ENCODE assay signal across 26 mouse cellular contexts in the genomic region with DNA sequence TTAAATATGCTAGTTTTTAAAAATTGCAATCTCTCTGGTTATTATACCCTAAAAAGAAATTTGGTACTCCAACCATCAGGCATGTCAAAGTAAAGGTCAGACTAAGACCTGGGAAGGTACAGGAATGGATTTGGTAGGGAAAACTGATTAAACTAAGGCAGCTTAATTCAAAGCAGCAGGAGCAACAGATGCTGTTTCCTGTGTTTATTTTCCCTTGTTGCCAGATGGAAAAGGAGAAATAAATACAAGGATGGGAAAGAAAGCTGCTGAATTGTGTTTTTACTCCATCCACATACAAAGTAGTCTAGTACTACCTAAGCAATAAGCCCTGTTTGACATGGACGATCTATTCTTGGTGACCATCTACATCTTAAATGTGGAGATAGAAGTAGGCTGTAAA.
DNase-seq lines count a peak whose midpoint lies in the region; ATAC-seq and TF ChIP-seq lines count a peak whose summit lies in the region.
"Had no signal": no experiment of that assay in that cellular context is flagged by ENCODE, and none has a peak within 500 bp of the region (broad histone marks: within the 10 kb centered on the region; RNA-seq: fewer than 3 reads in every experiment).

No protein-coding gene starts in this region.

- no peak overlapping the region for H3K27ac ChIP-seq in forebrain, postnatal 0 days (ENCODE audit: low read depth, low read length)
- no peak overlapping the region for H3K27ac ChIP-seq in forebrain, embryonic 10.5 days
- no peak overlapping the region for H3K27ac ChIP-seq in kidney, adult 2 months (ENCODE audit: insufficient read depth, low read depth, low read length)
- H3K27ac ChIP-seq: heart, embryonic 15.5 days; hindbrain, embryonic 10.5 days; hindbrain, embryonic 13.5 days had no signal

- no peaks in the 10 kb centered on the region for H3K36me3 ChIP-seq in forebrain, postnatal 0 days (ENCODE audit: insufficient read depth)
- no peaks in the 10 kb centered on the region for H3K36me3 ChIP-seq in forebrain, embryonic 10.5 days (replicated peaks)
- H3K36me3 ChIP-seq in kidney, adult 2 months (ENCODE audit: control insufficient read depth, insufficient read depth, low read length): no peaks in the 10 kb centered on the region
- H3K36me3 ChIP-seq: heart, embryonic 12.5 days; heart, embryonic 15.5 days; hindbrain, embryonic 10.5 days; hindbrain, embryonic 13.5 days had no signal

- no peak overlapping the region for H3K9ac ChIP-seq in forebrain, postnatal 0 days
- H3K9ac ChIP-seq: heart, embryonic 12.5 days; heart, embryonic 15.5 days; hindbrain, embryonic 13.5 days had no signal

- H3K4me3 ChIP-seq in forebrain, postnatal 0 days (ENCODE audit: low read depth, low read length): no peak overlapping the region
- H3K4me3 ChIP-seq in forebrain, embryonic 10.5 days: no peak overlapping the region
- H3K4me3 ChIP-seq in kidney, adult 2 months (ENCODE audit: insufficient read depth, low read depth, low read length): no peak overlapping the region
- H3K4me3 ChIP-seq: heart, embryonic 12.5 days; heart, embryonic 15.5 days; hindbrain, embryonic 10.5 days; hindbrain, embryonic 13.5 days had no signal

- no peaks in the 10 kb centered on the region for H3K27me3 ChIP-seq in forebrain, postnatal 0 days (ENCODE audit: insufficient read depth, low read length)
- no peaks in the 10 kb centered on the region for H3K27me3 ChIP-seq in forebrain, embryonic 10.5 days (ENCODE audit: poor library complexity, severe bottlenecking)
- no peaks in the 10 kb centered on the region for H3K27me3 ChIP-seq in kidney, adult 2 months (replicated peaks; ENCODE audit: control insufficient read depth, insufficient read depth, low read length)
- H3K27me3 ChIP-seq: heart, embryonic 12.5 days; heart, embryonic 15.5 days; hindbrain, embryonic 13.5 days had no signal

- DNase-seq in embryo, embryonic 11 days: peak; percentile 1
- DNase-seq in embryo, embryonic 10 days (ENCODE audit: low spot score): no peak
- DNase-seq in forebrain, postnatal 0 days: peak; percentile 51
- no peak for DNase-seq in forebrain, embryonic 10.5 days (ENCODE audit: extremely low spot score, low spot score)
- DNase-seq in brain, adult 2 months (ENCODE audit: low read depth, low spot score): peak; percentile 2
- peak; percentile 8 for DNase-seq in hindlimb bud, embryonic 11.5 days (ENCODE audit: extremely low spot score, low read depth, low spot score)
- no peak for DNase-seq in kidney, adult 2 months
- DNase-seq: adrenal gland, adult 8-10 months; adrenal gland, postnatal 36 days; cerebellum, adult 11-12 months; cerebellum, adult 8-10 months; cerebellum, postnatal 10 days; cerebellum, postnatal 36 days; gastrocnemius, postnatal 25 days; heart, adult 18-20 months; heart, postnatal 10 days; heart, postnatal 36 days had no signal

- H3K4me1 ChIP-seq in forebrain, postnatal 0 days (ENCODE audit: insufficient read depth): no peaks in the 10 kb centered on the region
- H3K4me1 ChIP-seq in forebrain, embryonic 10.5 days: no peaks in the 10 kb centered on the region
- H3K4me1 ChIP-seq in kidney, adult 2 months (ENCODE audit: control insufficient read depth, insufficient read depth, low read length): no peaks in the 10 kb centered on the region
- H3K4me1 ChIP-seq: heart, embryonic 12.5 days; heart, embryonic 15.5 days; hindbrain, embryonic 10.5 days; hindbrain, embryonic 13.5 days had no signal

- no peak for TF ChIP-seq CTCF in forebrain, postnatal 0 days (IDR thresholded peaks at IDR 0.05; ENCODE audit: low read depth)
- TF ChIP-seq CTCF in kidney, adult 2 months (conservative IDR thresholded peaks at IDR 0.05; ENCODE audit: insufficient read depth, insufficient read length, low read depth, low read length): no peak

- ATAC-seq in forebrain, postnatal 0 days: no peak; the same call in 1 of the 2 replicates
- ATAC-seq: activated CD4-positive, CD25-positive, alpha-beta regulatory T cell, adult 4 months; forebrain, embryonic 16.5 days; hindbrain, embryonic 16.5 days; inflammation-experienced regulatory T-cells, adult 6 months; intestine, embryonic 16.5 days had no signal

- no peaks in the 10 kb centered on the region for H3K9me3 ChIP-seq in forebrain, postnatal 0 days (ENCODE audit: low read length)
- no peaks in the 10 kb centered on the region for H3K9me3 ChIP-seq in forebrain, embryonic 10.5 days
- H3K9me3 ChIP-seq: heart, embryonic 12.5 days; heart, embryonic 15.5 days; hindbrain, embryonic 10.5 days; hindbrain, embryonic 13.5 days had no signal

- TF ChIP-seq POLR2A in kidney, adult 2 months (IDR thresholded peaks at IDR 0.05; ENCODE audit: low read depth, low read length): no peak

- WGBS in forebrain, postnatal 0 days: 71% methylated on average over 1 of the region's 1 CpGs
- WGBS in forebrain, embryonic 10.5 days: 92% methylated on average over 1 of the region's 1 CpGs
- WGBS in kidney, adult 2 months: 87% methylated on average over 1 of the region's 1 CpGs

- H3K4me2 ChIP-seq in forebrain, postnatal 0 days (ENCODE audit: low read depth): no peak overlapping the region
- H3K4me2 ChIP-seq: heart, embryonic 12.5 days; heart, embryonic 15.5 days; hindbrain, embryonic 13.5 days had no signal

Comparison
In these comparisons a context has a peak if more than half of its experiments do, and no peak if none do; other contexts are left out.
1. DNase-seq: peak in embryo, embryonic 11 days (single experiment), forebrain, postnatal 0 days (single experiment), brain, adult 2 months (single experiment) and hindlimb bud, embryonic 11.5 days (single experiment); none in embryo, embryonic 10 days (single experiment), forebrain, embryonic 10.5 days (single experiment) and kidney, adult 2 months (single experiment).